Mouse (Mus musculus) G1E (cell line): ENCODE data around the gene Fscn2. TPM values are rescaled to one million over a fixed set of nuclear protein-coding genes. Genes with fewer than 3 reads are reported as not detected.

ENCODE experiments used
- ATAC-seq: 2 replicates; pipeline ENCODE4 v1.8.0; 2016; ENCODE audit warnings: mild to moderate bottlenecking; ENCODE audit not compliant: insufficient number of reproducible peaks, poor library complexity, low FRiP score, severe bottlenecking; ENCODE audit errors: extremely low read depth
- DNase-seq: peaks from one replicate; pipeline ENCODE4 v3.0.0; 2012; ENCODE audit warnings: low spot score
- H3K27me3 ChIP-seq: 2 replicates; pipeline ENCODE4 v1.6.1; 2012; ENCODE audit warnings: mild to moderate bottlenecking, low read length, inconsistent platforms; ENCODE audit not compliant: insufficient read depth
- H3K36me3 ChIP-seq: replicated peaks from 2 replicates; pipeline ENCODE3; 2012; ENCODE audit warnings: mild to moderate bottlenecking, inconsistent platforms
- H3K4me1 ChIP-seq: 2 replicates; pipeline ENCODE4 v1.6.1; 2012; ENCODE audit warnings: low read depth, low read length, inconsistent platforms, mixed read lengths; ENCODE audit not compliant: insufficient read depth
- H3K4me3 ChIP-seq: 2 replicates; pipeline ENCODE4 v1.5.1; 2012; ENCODE audit warnings: low read depth, mild to moderate bottlenecking, inconsistent platforms, low read length, moderate library complexity, mixed read lengths
- H3K9me3 ChIP-seq: replicated peaks from 2 replicates; pipeline ENCODE4 v1.6.1; 2012; ENCODE audit warnings: inconsistent platforms
- CTCF ChIP-seq: IDR thresholded peaks from 2 replicates; pipeline ENCODE4 v1.5.1; 2012; ENCODE audit warnings: low read depth, low read length, inconsistent platforms, mixed read lengths
- GATA1 ChIP-seq: IDR thresholded peaks from 2 replicates; pipeline ENCODE4 v1.6.1; 2012; ENCODE audit warnings: borderline replicate concordance, low read length, inconsistent platforms, mixed read lengths
- GATA2 ChIP-seq: IDR thresholded peaks from 2 replicates; pipeline ENCODE4 v1.6.1; 2012; ENCODE audit warnings: low read depth, low read length, inconsistent platforms, borderline replicate concordance
- POLR2AphosphoS5 ChIP-seq: IDR thresholded peaks from 2 replicates; pipeline ENCODE4 v1.6.1; 2012; ENCODE audit warnings: low read depth, low read length, inconsistent platforms; ENCODE audit not compliant: insufficient replicate concordance
- TAL1 ChIP-seq: conservative IDR thresholded peaks from 2 replicates; pipeline ENCODE4 v1.6.1; 2012; ENCODE audit warnings: low read depth, low read length, inconsistent platforms, mixed read lengths
- polyA plus RNA-seq: library from polyadenylated mRNA; stranded (reverse); fragments of >175 nt; gene quantifications from 2 replicates; pipeline ENCODE4 v1.2.3, GENCODE M21; 2012
- total RNA-seq, 2 experiments: library from RNA; stranded (forward) in 1 of 2; stranded (reverse) in 1 of 2; fragments of 200-1000 nt in 1 of 2; fragments of >200 nt in 1 of 2; fragmentation: Nextera tagmentation in 1 of 2; gene quantifications; 2 replicates each; pipeline ENCODE4 v1.2.3; 2014 to 2017

The Fscn2 gene
- total and polyA plus RNA-seq, 3 experiments = 0.11 TPM; not detected in 2

GRCm38 (mm10) chr11:120315832-120316689, 45.3 kb upstream of the Fscn2 start:
- TF ChIP-seq POLR2AphosphoS5 (peak; percentile 75; the same call in 1 of the 2 replicates), GATA1 (no peak), CTCF (no peak), GATA2 (no peak)
- Histone ChIP-seq H3K4me1 (peaks cover 38% of the 10 kb centered on the region), H3K9me3 (peaks cover 2% of the 10 kb centered on the region), H3K4me3 (peak overlapping the region; percentile 70), H3K27me3 (peaks cover 12% of the 10 kb centered on the region), H3K36me3 (no peaks in the 10 kb centered on the region)
- peak; percentile 98 for DNase-seq
- ATAC-seq = peak; percentile 97

DNA sequence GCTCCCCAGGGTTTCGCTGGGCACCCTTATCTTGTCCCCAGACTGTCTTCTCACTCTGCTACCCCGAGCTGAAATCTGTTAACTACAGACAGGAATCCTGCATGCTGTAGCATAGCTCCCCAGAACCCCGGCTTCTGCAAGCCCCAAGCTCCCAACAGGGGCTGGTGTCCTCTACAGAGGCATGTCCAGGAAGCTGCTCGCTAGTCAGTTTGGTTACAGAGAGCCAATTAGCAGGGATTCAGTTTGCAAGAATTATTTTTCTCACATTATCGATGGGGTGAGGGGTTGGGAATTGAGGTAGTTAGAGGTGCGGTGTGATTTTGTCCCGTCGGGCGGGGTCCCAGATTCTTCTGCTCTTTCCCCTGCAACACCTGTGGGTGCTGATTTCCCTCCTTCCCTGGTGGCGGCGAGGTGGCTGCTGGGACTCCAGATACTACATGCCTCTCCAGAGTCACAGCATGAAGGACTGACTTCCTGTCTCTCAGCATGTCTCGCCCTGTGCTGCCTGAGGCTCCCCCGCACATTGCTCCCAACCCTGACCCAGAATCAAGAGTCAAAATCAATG, 44.6 kb upstream of the Fscn2 start:
- peaks cover 2% of the 10 kb centered on the region for H3K9me3 ChIP-seq
- no peak for ATAC-seq
- no peak for TF ChIP-seq GATA2
- TF ChIP-seq TAL1 = no peak
- TF ChIP-seq GATA1 = no peak
- TF ChIP-seq CTCF = no peak
- TF ChIP-seq POLR2AphosphoS5 = no peak
- peak; percentile 24 for DNase-seq
- peak overlapping the region; percentile 70 for H3K4me3 ChIP-seq
- no peaks in the 10 kb centered on the region for H3K36me3 ChIP-seq
- peaks cover 31% of the 10 kb centered on the region for H3K4me1 ChIP-seq
- H3K27me3 ChIP-seq = peaks cover 12% of the 10 kb centered on the region

GRCm38 (mm10) chr11:120317456-120317855, 43.9 kb upstream of the Fscn2 start:
- ATAC-seq = no peak
- H3K27me3 ChIP-seq = peaks cover 6% of the 10 kb centered on the region
- H3K4me3 ChIP-seq = no peak overlapping the region
- H3K4me1 ChIP-seq = peaks cover 28% of the 10 kb centered on the region
- peaks cover 2% of the 10 kb centered on the region for H3K9me3 ChIP-seq
- no peaks in the 10 kb centered on the region for H3K36me3 ChIP-seq
- no peak for TF ChIP-seq CTCF
- TF ChIP-seq GATA1 = no peak
- no peak for TF ChIP-seq TAL1
- TF ChIP-seq GATA2 = no peak
- no peak for TF ChIP-seq POLR2AphosphoS5
- no peak for DNase-seq

DNA sequence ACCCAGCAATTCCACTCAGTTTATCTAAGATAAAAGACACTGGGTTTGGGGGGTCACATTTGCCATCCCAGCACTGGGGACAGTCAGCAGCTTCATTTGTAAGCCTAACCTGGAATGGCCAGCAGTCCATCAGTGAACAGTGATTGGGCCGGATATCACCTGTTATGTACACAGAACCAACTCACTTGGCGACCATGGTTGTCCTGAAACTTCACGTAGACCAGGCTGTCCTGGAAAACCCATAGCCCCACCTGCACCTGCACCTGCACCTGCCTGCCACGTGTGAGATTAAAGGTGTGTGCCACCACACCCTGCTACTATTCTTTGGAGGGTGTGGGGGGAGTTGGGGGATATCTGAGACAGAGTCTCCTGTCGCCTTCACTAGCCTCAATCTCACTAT, 42.0 kb upstream of the Fscn2 start:
- TF ChIP-seq TAL1 (no peak), GATA1 (no peak), POLR2AphosphoS5 (no peak), GATA2 (no peak), CTCF (no peak)
- Histone ChIP-seq H3K36me3 (no peaks in the 10 kb centered on the region), H3K9me3 (peaks cover 2% of the 10 kb centered on the region), H3K4me1 (peaks cover 27% of the 10 kb centered on the region), H3K4me3 (no peak overlapping the region), H3K27me3 (peaks cover 2% of the 10 kb centered on the region; the same call in 1 of the 2 replicates)
- ATAC-seq = no peak
- no peak for DNase-seq

GRCm38 (mm10) chr11:120320156-120320555, 41.2 kb upstream of the Fscn2 start:
- Histone ChIP-seq H3K36me3 (no peaks in the 10 kb centered on the region), H3K9me3 (peaks cover 2% of the 10 kb centered on the region), H3K4me3 (no peak overlapping the region), H3K4me1 (peaks cover 22% of the 10 kb centered on the region), H3K27me3 (peaks cover 2% of the 10 kb centered on the region; the same call in 1 of the 2 replicates)
- no peak for DNase-seq
- TF ChIP-seq GATA1 (no peak), GATA2 (no peak), POLR2AphosphoS5 (no peak), TAL1 (no peak), CTCF (no peak)
- no peak for ATAC-seq

GRCm38 (mm10) chr11:120335431-120336021, 25.8 kb upstream of the Fscn2 start:
- Histone ChIP-seq H3K4me1 (peaks cover 10% of the 10 kb centered on the region), H3K36me3 (no peaks in the 10 kb centered on the region), H3K4me3 (no peak overlapping the region), H3K27me3 (peaks cover 18% of the 10 kb centered on the region), H3K9me3 (peaks cover 3% of the 10 kb centered on the region; the same call in 1 of the 2 replicates)
- no peak for ATAC-seq
- DNase-seq = no peak
- TF ChIP-seq POLR2AphosphoS5 = no peak
- no peak for TF ChIP-seq CTCF
- TF ChIP-seq GATA2 = no peak
- no peak for TF ChIP-seq TAL1
- TF ChIP-seq GATA1 = no peak

DNA sequence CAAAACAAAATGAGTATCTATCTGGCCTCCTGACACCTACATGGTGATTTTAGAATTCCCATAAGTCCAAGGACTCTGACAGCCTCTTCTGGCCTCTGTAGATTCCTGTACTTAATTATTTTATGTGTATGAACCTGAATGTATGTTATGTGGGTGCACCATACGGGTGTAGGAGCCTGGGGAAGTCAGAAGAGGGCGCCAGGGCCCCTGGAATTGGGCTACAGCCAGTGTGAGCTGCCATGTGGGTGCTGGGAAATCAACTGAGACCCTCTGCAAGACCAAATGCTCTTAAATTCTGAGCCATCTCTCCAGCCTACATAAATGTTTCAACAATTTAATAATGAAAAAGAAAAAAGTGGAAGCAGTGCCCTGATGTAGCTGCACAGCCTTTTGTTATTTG, 23.9 kb upstream of the Fscn2 start:
- peaks cover 18% of the 10 kb centered on the region for H3K27me3 ChIP-seq
- no peaks in the 10 kb centered on the region for H3K36me3 ChIP-seq
- TF ChIP-seq POLR2AphosphoS5 (no peak), GATA2 (no peak), CTCF (no peak), TAL1 (no peak), GATA1 (no peak)
- DNase-seq (no peak), ATAC-seq (no peak)
- peaks cover 3% of the 10 kb centered on the region; the same call in 1 of the 2 replicates for H3K9me3 ChIP-seq
- H3K4me3 ChIP-seq = no peak overlapping the region
- H3K4me1 ChIP-seq = peaks cover 10% of the 10 kb centered on the region
